Mouse (Mus musculus): ENCODE measurements around the gene Pcp4l1. TPM values are rescaled to one million over a fixed set of nuclear protein-coding genes. Genes with fewer than 3 reads are reported as not detected.

The Pcp4l1 gene
- total and polyA plus RNA-seq, 2 experiments from 2014 or later = 12.3 to 33.4 TPM

- H3K4me3 ChIP-seq (ENCODE audit: low read depth, low read length) = no peak overlapping the region
- peaks cover under 1% of the 10 kb centered on the region; the same call in 1 of the 2 replicates for H3K4me1 ChIP-seq (ENCODE audit: insufficient read depth)
- no peak overlapping the region for H3K27ac ChIP-seq (ENCODE audit: low read depth, low read length)
- H3K4me2 ChIP-seq (ENCODE audit: low read depth) = peak overlapping the region; percentile 1; the same call in 1 of the 2 replicates
- H3K9ac ChIP-seq = no peak overlapping the region
- H3K27me3 ChIP-seq (ENCODE audit: insufficient read depth, low read length) = peaks cover 8% of the 10 kb centered on the region
- no peaks in the 10 kb centered on the region for H3K9me3 ChIP-seq (ENCODE audit: low read length)
- 28% methylated on average over 13 of the region's 13 CpGs for WGBS
- no peak for TF ChIP-seq CTCF (IDR thresholded peaks at IDR 0.05; ENCODE audit: low read depth)
- peak; percentile 46 for DNase-seq
- peak; percentile 89 for ATAC-seq
- no peaks in the 10 kb centered on the region for H3K36me3 ChIP-seq (ENCODE audit: insufficient read depth)
Measured at GRCm38 (mm10) chr1:171187851-171188700, 8.0 kb downstream of the Pcp4l1 start.

GRCm38 (mm10) chr1:171185655-171186054 is 10.4 kb downstream of the Pcp4l1 start:
- no peak overlapping the region for H3K4me2 ChIP-seq (ENCODE audit: low read depth)
- H3K4me1 ChIP-seq (ENCODE audit: insufficient read depth) = no peaks in the 10 kb centered on the region
- no peak for TF ChIP-seq CTCF (IDR thresholded peaks at IDR 0.05; ENCODE audit: low read depth)
- H3K27me3 ChIP-seq (ENCODE audit: insufficient read depth, low read length) = no peaks in the 10 kb centered on the region; the same call in 1 of the 2 replicates
- no peak overlapping the region for H3K4me3 ChIP-seq (ENCODE audit: low read depth, low read length)
- 60% methylated on average over 8 of the region's 8 CpGs for WGBS
- no peak overlapping the region for H3K9ac ChIP-seq
- no peak for ATAC-seq
- no peaks in the 10 kb centered on the region for H3K9me3 ChIP-seq (ENCODE audit: low read length)
- no peaks in the 10 kb centered on the region for H3K36me3 ChIP-seq (ENCODE audit: insufficient read depth)
- H3K27ac ChIP-seq (ENCODE audit: low read depth, low read length) = no peak overlapping the region
- DNase-seq = no peak

- peak; percentile 10; the same call in 1 of the 2 replicates for TF ChIP-seq CTCF (IDR thresholded peaks at IDR 0.05; ENCODE audit: low read depth)
- no peaks in the 10 kb centered on the region for H3K36me3 ChIP-seq (ENCODE audit: insufficient read depth)
- DNase-seq = no peak
Measured at GRCm38 (mm10) chr1:171184314-171184713, 11.8 kb downstream of the Pcp4l1 start.

GRCm38 (mm10) chr1:171183620-171184019 is 12.4 kb downstream of the Pcp4l1 start:
- H3K4me3 ChIP-seq (ENCODE audit: low read depth, low read length) = no peak overlapping the region

More at GRCm38 (mm10) chr1:171184314-171184713, 11.8 kb downstream of the Pcp4l1 start:
- no peaks in the 10 kb centered on the region for H3K9me3 ChIP-seq (ENCODE audit: low read length)
- ATAC-seq = no peak
- WGBS = 92% methylated on average over 7 of the region's 7 CpGs
- H3K4me1 ChIP-seq (ENCODE audit: insufficient read depth) = no peaks in the 10 kb centered on the region
- no peak overlapping the region for H3K4me2 ChIP-seq (ENCODE audit: low read depth)
- no peaks in the 10 kb centered on the region for H3K27me3 ChIP-seq (ENCODE audit: insufficient read depth, low read length)
- no peak overlapping the region for H3K4me3 ChIP-seq (ENCODE audit: low read depth, low read length)
- no peak overlapping the region for H3K9ac ChIP-seq
- H3K27ac ChIP-seq (ENCODE audit: low read depth, low read length) = no peak overlapping the region

GRCm38 (mm10) chr1:171183025-171183424 is 13.0 kb downstream of the Pcp4l1 start:
- Histone ChIP-seq H3K4me2 (ENCODE audit: low read depth) (no peak overlapping the region), H3K27ac (ENCODE audit: low read depth, low read length) (no peak overlapping the region), H3K9me3 (ENCODE audit: low read length) (no peaks in the 10 kb centered on the region), H3K4me1 (ENCODE audit: insufficient read depth) (no peaks in the 10 kb centered on the region), H3K9ac (no peak overlapping the region), H3K36me3 (ENCODE audit: insufficient read depth) (no peaks in the 10 kb centered on the region), H3K4me3 (ENCODE audit: low read depth, low read length) (no peak overlapping the region), H3K27me3 (ENCODE audit: insufficient read depth, low read length) (no peaks in the 10 kb centered on the region)
- DNase-seq (no peak), ATAC-seq (no peak)
- 70% methylated on average over 3 of the region's 3 CpGs for WGBS
- TF ChIP-seq CTCF (IDR thresholded peaks at IDR 0.05; ENCODE audit: low read depth) = no peak

More at GRCm38 (mm10) chr1:171183620-171184019, 12.4 kb downstream of the Pcp4l1 start:
- Histone ChIP-seq H3K27me3 (ENCODE audit: insufficient read depth, low read length) (no peaks in the 10 kb centered on the region), H3K9me3 (ENCODE audit: low read length) (no peaks in the 10 kb centered on the region), H3K27ac (ENCODE audit: low read depth, low read length) (no peak overlapping the region), H3K9ac (no peak overlapping the region), H3K4me1 (ENCODE audit: insufficient read depth) (no peaks in the 10 kb centered on the region), H3K36me3 (ENCODE audit: insufficient read depth) (no peaks in the 10 kb centered on the region), H3K4me2 (ENCODE audit: low read depth) (no peak overlapping the region)
- no peak for TF ChIP-seq CTCF (IDR thresholded peaks at IDR 0.05; ENCODE audit: low read depth)
- ATAC-seq (no peak), DNase-seq (no peak)
- WGBS = 80% methylated on average over 3 of the region's 3 CpGs

- no peaks in the 10 kb centered on the region for H3K36me3 ChIP-seq (ENCODE audit: insufficient read depth)
- H3K4me1 ChIP-seq (ENCODE audit: insufficient read depth) = no peaks in the 10 kb centered on the region
- ATAC-seq (no peak), DNase-seq (no peak)
- no peaks in the 10 kb centered on the region for H3K27me3 ChIP-seq (ENCODE audit: insufficient read depth, low read length)
- 87% methylated on average over 5 of the region's 5 CpGs for WGBS
- no peak overlapping the region for H3K4me3 ChIP-seq (ENCODE audit: low read depth, low read length)
- TF ChIP-seq CTCF (IDR thresholded peaks at IDR 0.05; ENCODE audit: low read depth) = no peak
- no peak overlapping the region for H3K27ac ChIP-seq (ENCODE audit: low read depth, low read length)
- H3K9ac ChIP-seq = no peak overlapping the region
- H3K4me2 ChIP-seq (ENCODE audit: low read depth) = no peak overlapping the region
- H3K9me3 ChIP-seq (ENCODE audit: low read length) = no peaks in the 10 kb centered on the region
Measured at GRCm38 (mm10) chr1:171179487-171180171, 16.4 kb downstream of the Pcp4l1 start.

- WGBS = 93% methylated on average over 8 of the region's 8 CpGs
- TF ChIP-seq CTCF (IDR thresholded peaks at IDR 0.05; ENCODE audit: low read depth) = no peak
- Histone ChIP-seq H3K27ac (ENCODE audit: low read depth, low read length) (no peak overlapping the region), H3K36me3 (ENCODE audit: insufficient read depth) (no peaks in the 10 kb centered on the region), H3K9me3 (ENCODE audit: low read length) (no peaks in the 10 kb centered on the region), H3K4me2 (ENCODE audit: low read depth) (no peak overlapping the region), H3K4me3 (ENCODE audit: low read depth, low read length) (no peak overlapping the region), H3K27me3 (ENCODE audit: insufficient read depth, low read length) (no peaks in the 10 kb centered on the region), H3K4me1 (ENCODE audit: insufficient read depth) (no peaks in the 10 kb centered on the region), H3K9ac (no peak overlapping the region)
- no peak for DNase-seq
- ATAC-seq = no peak
Measured at GRCm38 (mm10) chr1:171172779-171173178, 23.3 kb downstream of the Pcp4l1 start.

All from forebrain, postnatal 0 days (tissue).